Mouse (Mus musculus): Measurements from ENCODE around the gene Ube2q2.
A peak's percentile ranks its signal among the peaks of the same experiment; 100 is the strongest.
"Not testable (repeated sequence)": the region's sequence is repeated elsewhere in the genome, so short reads cannot be mapped to it uniquely, and the experiment has no call there.

The Ube2q2 gene

DNA sequence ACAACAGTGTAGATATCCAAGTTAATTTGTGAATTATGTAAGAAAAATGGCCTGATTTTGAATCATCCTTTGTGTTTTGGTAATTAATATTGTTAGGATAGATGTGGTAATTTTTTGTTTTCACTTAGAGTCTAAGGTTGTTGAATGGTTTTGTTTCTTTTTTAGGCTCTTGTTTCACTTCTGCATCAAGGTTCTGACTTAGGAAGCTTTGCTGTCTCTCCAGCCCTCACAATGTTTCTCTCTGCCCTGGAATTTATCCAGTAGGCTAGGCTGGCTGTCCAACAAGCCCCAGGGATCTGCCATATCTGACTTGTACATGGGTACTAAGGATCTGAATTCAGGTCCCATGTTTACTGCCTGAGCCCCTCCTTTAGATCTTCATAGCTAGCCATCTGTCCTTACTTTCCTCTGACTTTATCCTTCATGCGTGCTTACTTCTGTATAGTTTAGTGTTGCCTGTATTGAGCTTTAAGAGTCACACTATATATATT, 23.6 kb downstream of the Ube2q2 start:
- no peak for DNase-seq (ENCODE audit: low read depth, low spot score)

DNA sequence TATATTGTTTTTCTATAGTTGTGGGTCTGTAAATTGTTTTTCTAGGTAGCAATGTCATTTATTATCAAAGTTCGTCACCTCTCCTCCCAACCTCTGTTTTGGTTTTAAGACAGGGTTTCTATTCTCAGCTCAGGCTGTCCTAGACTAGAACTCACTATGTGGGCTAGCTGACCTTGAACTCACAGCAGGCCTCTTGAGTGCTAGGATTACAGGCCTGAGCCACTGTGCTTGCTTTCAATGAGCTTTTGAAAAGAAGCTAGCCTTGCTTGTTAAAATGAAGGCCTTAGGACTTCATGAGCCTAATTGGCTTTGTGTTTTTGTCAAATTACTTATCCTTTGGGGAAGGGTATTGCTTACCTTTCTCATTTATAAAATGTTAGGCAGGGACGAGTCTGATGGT, 25.6 kb downstream of the Ube2q2 start:
- DNase-seq (ENCODE audit: low read depth, low spot score), result no peak

DNA sequence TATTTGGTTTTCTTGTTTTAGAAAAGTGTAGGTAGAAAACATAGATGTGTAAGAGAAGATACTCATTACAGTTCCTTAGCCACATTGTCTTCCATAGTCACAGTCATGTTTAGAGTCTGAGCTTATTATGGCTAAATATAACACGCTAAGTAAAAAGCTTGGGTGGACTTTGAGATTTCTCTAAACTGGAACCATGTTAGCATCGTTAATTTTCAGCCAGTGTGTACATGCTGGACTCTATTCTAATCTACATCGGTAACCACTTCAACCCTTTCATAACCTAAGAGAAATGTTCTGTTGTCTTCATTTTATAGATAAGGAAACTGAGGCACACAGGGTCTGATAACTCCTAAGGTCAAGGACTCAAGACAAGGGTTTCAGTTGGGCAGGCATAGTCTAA, 47.2 kb downstream of the Ube2q2 start:
- DNase-seq (ENCODE audit: low read depth, low spot score), result no peak

DNA sequence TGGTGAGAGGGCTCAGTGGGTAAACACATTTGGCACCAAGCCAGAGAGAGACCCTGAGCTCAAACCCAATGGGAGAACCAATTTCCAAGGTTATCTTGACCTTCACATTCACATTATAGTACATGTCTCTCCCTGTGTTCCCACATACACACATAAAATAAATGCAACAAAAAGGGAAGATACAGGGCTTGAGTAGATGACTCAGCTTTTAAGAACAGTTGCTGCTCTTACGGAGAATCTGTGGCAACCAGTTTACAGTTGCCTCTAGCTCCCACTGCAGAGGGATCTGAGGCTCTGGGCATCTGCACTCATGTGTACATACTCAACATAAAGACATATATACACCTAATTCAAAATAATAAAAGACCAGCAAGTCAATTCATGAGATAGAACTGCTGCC, 49.6 kb downstream of the Ube2q2 start:
- no peak for DNase-seq (ENCODE audit: low read depth, low spot score)

DNA sequence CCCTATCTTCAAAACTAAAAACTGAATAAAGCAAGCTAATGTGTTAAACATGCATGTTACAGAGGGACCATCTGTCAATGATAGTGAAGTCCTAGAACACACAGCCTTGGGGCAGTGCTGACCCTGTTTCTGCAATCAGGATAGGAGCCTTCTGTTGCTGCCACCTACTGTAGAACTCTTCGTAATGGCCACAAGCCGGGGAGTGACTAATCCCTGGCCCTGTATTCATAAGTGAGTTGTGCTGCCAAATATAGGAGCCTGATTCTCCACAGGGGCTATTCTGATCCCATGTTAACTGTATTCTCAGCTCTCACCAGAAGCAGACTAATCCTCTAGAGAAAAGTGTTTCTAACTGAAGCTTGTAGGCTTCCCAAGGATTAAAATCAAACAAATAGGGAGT, 50.7 kb downstream of the Ube2q2 start:
- peak; percentile 26 for DNase-seq (ENCODE audit: low read depth, low spot score)

DNA sequence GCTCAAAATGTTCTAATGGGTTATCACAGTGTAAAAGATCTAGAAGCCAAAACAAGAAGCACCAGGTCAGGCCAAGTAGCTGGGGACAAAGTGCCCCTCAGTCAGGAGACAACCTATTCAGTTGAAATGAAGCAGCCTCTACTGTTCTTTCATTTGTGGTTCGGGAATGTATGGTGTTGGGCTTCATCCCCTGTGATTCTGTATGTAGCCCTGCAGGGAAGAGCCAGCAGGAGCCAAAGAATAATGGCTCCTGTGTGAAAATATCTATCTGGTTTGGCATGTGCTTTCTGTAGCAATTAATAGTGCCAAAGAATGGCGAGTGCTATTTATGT, 59.8 kb downstream of the Ube2q2 start:
- DNase-seq (ENCODE audit: low read depth, low spot score), result no peak

DNA sequence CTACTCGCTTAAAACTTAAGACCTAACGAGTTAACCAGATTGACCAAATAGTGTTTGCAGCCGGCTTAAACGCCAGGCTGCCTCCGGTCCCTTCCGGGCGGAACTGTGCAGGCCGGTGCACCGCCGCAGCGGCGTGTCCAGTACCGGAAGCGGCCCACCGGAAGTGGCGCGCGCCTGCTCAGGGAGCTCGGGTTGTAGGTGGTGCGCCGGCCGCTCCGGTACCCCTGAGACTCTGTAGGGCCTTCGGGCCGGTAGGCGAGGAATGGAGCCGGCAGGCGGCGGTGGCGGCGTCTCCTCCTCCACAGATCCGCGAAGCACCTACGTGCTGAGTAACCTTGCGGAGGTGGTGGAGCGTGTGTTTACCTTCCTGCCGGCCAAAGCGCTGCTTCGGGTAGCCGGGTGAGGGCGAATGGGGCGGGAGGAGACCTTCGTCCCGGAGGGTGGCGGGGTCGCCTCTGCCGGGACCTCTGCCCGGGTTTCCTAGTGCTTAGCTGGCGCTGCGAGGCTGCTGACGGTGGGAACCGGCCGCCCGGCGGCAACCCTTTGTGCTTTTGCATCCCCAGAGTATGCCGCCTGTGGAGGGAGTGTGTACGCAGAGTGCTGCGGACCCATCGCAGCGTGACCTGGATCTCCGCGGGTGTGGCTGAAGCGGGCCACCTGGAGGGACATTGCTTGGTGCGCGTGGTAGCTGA, 60.3 kb downstream of the Ube2q2 start, which contains the start of gene Fbxo22:
TSS of gene Fbxo22 (plus strand) at position 136 of the 692 bp plus-strand sequence.
- DNase-seq (ENCODE audit: low read depth, low spot score), result peak; percentile 75

DNA sequence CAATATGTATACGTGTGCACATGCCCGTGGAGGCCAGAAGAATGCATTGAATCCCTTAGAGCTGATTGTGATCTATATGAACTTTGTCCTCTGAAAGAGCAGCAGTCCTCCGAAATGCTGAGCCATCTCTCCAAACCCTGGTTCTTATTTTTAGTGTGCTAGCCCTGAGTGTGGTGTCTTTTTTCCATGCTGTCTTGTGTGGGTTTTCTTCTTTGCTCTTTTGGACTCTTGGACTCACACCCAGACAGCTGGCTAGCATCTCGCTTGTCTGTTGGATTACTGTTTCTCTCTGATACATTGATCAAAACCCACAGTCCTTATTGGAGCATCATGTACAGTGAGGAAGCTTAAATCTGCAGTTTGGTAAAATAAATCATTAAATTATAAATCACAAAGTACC, 63.0 kb downstream of the Ube2q2 start:
- DNase-seq (ENCODE audit: low read depth, low spot score), result no peak

DNA sequence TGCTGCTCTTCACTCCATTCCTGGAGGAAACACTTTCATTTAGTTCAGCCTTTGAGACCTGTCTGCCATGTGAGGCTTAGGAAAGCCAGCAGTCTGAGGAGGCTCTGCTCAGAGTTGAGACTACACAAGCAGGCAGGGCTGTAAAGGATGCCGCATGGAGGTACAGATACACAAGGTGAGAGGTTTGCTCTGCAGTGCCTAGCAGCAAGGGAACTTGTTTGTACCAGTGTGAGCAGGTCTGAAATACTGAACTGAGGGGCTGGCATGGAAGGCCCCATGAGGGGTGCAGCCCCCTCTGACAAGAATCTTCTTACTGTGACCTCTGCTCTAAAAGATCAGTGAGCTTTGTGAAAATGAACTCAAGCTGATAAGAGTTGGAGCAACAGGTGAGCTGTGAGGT, 64.7 kb downstream of the Ube2q2 start:
- no peak for DNase-seq (ENCODE audit: low read depth, low spot score)

DNA sequence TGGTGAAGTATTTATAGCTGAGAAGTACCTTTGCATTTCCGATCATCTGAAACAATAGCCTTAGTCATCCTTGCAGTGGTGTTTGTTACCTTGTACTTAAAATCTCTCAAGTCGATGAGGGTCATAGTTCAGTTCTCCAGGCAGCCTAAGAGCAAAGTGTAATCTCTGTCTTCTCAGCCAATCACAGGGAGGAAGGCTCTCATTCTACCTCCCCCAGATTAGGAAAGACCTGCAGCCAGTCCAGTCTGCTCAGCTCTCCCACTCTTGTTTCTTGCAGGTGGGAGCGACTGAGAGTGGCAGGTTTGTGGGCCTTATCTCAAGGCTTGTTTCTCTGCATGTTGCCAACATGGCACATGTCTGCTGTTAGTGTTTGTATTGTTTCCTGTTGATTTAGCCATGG, 66.4 kb downstream of the Ube2q2 start:
- DNase-seq (ENCODE audit: low read depth, low spot score), result no peak

DNA sequence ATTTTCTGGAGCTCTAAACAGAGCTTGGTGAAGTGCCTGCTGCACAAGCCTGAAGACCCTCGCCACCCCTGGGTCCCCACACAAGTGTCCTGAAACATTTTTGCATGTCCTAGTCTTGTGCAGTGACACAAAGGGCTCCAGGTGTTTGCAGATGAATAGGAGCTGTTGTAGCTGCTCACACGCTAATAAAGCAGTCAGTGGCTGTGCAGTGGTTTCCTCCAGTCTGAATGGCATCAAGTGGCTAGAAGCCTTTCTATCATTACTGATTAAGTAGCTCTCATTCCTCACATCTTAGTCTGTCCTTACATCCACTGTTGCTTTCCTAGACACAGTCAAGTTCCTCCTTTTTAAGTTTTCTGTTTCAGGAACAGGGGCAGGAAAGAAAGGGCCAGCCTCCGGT, 67.0 kb downstream of the Ube2q2 start:
- no peak for DNase-seq (ENCODE audit: low read depth, low spot score)

DNA sequence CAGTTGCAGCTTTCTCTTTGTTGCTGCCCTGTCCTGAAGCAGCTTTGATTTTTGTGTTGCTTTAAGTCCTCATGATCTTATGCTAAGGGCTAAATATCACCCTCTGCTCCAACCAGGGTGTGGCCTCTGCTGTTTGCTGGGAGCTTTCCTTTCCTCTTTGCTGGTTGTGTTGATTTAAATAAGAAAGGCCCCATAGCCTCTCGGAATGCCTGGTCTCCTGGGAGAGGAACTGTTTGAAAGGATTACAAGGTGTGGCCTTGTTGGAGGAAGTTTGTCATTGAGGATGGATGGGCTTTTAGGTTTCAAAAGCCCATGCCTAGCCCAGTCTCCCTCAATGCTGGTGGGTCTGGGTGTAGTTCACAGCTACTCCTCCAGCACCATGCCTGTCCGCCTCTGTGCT, 67.4 kb downstream of the Ube2q2 start:
- DNase-seq (ENCODE audit: low read depth, low spot score), result no peak

DNA sequence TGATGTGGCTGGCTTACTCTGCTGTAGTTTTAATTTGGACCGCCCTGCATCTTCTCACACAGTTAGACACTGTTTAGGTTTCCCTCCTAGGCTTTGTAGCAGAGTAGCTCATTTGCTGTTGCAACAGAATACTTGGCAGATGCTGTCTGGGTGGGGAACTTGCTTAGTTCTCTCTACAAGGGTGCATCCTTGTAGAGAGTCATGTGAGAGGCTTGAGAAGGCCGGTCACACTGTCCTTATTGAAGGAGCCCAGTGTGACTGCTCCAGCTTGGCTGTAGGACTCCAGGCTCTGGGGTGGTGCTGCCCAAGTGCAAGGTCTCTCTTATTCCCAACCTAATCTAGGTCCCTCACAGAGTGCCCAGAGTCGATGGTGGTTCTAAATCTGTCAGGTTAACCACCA, 68.7 kb downstream of the Ube2q2 start:
- no peak for DNase-seq (ENCODE audit: low read depth, low spot score)

DNA sequence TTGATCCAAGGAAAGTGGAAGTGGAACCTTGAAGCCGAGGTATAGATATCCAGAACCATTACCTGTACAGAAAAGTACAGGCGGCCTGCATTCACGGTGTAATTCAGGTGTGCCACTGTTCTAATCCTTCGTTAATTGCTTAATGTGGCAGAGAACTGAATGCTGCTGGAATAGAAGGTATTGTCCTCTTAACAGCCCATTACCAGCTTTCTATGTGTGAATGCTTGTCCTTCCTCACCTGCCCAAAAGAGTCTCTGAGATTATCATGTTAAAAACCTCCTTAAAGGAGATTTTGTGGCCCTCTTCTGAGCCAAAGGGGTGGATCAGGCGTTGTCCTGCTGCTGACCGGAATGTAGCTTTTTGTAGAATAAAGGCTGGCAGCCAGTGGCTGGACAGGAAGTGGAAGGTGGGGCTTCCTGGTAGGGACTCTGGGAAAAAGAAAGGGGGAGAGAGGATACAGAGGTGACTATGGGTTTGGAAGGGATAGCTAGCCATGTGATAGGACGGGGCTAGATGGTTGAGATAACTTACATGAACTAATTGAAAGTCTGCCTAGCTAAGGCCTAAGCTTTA, 76.6 kb downstream of the Ube2q2 start:
- no peak for DNase-seq (ENCODE audit: low read depth, low spot score)

DNA sequence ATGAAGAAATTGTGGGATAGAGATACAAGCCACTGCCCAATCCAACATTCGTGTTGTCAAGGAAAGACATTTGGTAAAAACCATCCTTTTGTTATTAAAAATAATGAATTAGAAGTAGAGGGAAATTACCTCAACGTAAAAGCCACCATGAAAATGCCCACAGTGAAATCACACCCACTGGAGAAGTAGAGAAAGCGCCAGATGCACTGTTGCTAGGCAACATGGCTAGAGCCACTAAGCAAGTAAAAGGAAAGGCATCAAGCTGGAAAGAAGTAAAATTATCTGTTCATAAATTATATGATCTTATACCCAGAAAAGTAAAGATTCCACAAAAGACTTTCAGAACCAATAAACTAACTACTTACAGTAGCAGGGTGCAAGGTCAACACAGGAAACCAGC, 77.6 kb downstream of the Ube2q2 start:
- DNase-seq (ENCODE audit: low read depth, low spot score), result no peak

DNA sequence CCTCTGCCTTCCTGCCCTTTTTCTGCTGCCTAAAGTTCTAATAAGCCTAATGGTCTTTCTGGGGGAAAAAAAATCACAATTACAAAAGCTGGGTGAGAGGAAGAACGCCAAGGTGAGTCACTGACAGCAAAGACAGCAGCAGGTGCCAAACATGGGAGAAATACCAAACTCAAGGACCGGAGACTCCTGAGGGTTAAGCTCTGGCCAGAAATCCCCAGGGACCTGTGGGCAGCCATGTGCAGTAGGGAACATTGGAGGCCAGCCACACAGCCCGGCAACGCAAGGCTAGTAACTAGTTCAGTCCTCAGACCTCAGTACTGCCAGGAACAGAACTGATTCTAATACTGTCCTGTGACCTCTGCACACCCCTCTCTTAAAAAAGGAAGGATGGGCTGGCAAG, 79.5 kb downstream of the Ube2q2 start:
- DNase-seq (ENCODE audit: low read depth, low spot score), result no peak

DNA sequence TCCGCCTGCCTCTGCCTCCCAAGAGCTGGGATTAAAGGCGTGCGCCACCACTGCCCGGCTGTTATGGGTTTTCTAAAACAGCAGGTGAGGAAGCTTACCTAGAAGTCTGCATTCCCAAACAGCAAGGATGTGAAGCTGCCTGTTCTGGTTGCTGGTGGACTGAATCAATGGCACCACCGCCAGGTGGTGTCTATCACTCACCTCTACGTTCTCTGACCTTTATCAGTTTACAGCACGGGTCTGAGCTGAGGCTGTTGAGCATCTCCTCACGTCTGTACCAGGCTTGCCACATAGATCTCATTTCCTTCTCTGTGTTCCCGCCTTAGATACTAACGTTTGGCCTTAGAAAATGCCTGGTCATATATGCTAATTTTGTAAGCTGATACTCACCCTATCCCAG, 80.4 kb downstream of the Ube2q2 start:
- no peak for DNase-seq (ENCODE audit: low read depth, low spot score)

DNA sequence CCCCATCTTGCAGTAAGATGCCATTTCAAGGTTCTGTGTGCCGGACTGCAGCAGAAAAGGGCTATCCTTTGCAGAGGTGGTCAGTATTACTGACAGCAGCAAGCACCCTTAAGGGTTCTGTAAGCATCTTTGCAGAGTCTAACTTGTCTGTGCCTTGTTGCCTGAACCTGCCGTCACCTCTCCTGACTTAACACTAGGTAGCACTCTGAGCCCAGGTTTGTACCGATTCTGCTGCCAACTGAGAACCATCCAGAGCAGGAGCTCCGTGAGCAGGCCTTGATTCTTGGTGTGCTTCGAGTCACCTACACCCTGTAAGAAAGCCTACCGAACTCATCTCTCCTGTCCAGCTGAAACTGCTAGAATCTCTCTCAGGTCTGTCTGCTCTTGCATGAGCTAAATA, 82.9 kb downstream of the Ube2q2 start:
- no peak for DNase-seq (ENCODE audit: low read depth, low spot score)

DNA sequence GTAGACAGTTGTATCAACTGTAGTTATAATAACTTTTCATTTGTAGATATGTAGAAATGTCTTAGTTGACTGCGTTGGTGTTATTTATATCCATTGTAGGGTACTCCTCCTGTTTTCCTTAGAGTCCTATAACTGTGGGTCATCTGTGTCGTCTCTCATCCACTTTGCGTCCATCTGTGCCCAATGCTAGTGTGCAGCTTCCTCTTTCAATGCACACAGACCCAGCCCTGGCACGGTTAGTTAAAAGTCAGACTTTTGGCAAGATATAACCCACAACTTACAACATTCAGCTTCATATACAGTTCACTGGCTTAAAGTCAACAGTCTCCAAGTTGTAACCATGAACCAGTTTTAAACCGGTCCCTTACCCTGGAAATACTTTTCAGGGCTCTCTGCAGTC, 83.5 kb downstream of the Ube2q2 start:
- DNase-seq (ENCODE audit: low read depth, low spot score), result no peak

DNA sequence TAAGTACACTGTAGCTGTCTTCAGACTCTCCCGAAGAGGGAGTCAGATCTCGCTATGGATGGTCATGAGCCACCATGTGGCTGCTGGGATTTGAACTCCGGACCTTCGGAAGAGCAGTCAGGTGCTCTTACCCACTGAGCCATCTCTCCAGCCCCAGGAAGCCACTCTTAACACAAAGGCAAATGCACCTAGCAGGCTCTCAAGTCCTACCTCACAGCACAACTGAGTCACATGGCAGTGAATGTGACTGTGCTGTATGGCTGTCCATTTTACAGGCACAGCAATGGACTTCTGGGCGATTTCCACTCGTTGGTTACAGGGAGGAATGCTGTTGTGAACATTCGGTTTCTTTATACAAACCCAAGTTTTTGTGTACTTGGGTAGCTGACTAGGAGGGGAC, 83.9 kb downstream of the Ube2q2 start:
- DNase-seq (ENCODE audit: low read depth, low spot score), result no peak

DNA sequence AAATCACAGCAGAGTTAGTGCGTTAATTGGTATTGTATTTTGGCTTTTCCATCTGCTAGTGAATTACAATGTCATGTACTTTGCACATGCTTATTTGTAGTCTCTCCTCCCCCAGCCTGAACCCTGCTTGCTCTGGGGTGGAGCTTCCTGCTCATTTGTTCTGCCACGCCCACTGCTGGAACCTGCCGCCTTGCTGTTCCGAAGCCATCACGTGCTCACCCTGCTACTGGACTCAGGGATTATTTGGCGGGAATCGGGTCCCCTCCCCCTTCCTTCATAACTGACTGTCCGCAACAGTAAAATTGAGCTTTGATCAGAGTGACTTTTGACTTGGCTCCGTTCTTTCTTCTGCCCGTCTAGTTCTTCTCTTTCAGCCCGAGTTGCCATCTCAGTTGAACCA, 84.4 kb downstream of the Ube2q2 start:
- DNase-seq (ENCODE audit: low read depth, low spot score), result not testable (repeated sequence)

DNA sequence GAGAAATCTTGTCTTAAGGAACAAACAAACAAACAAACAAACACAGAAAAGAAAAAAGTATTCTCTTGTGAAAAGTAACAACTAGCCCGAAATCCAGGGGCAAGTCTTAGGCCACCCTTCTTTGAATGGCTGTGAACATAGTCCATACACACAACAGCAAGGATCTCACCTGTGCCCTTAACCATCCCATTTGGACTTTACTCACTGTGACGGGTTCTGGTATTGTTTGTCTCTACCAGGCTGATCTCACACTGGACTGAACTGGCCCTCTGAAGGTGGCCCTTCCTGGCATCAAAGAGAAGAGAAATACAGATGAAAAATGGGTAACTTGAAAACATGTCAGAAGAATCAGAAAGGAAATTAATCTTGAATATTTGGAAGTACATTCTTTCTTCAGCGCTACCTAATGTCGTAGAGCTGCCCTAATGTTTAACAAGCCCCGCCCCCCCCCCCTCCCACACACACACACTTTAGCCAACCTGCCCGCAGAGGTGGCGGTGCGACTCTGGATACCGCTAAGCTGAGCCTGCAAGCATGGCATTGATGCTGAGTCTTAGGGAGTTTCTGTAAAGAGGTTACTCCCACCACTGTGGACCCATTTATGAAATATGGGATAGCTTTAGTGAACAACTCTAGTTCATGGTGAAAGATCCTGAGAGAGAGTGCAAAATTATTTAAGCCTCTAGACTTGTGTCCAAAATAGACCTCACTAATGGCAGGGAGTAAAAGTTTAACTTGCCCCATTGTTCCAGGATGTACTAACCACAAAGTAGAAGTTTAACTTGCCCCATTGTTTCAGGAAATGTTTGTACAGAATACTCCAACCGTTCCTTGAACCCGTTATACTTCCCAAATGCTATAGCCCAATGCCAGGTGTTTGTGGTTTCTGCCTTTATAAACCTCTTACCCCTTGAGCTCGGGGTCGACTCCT, 87.8 kb downstream of the Ube2q2 start:
- no peak for DNase-seq (ENCODE audit: low read depth, low spot score)

DNA sequence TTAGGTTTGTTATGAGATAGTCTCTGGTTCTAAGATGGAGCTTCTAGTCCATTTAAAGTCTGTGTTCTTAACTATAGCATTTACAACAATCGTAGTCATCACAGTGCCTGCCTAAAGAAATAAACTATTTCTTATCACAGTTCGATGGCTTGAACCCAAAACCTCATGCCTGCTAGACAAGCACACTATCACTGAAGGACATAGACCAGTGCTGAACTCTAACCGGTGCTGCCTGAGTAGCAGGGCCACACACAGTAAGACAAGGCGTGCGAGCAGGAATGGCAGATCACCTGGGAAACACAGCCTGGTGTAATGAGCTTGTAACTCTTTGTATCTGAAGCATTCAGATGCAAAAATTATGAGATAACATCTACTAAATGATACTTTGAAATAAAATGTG, 92.2 kb downstream of the Ube2q2 start:
- DNase-seq (ENCODE audit: low read depth, low spot score), result no peak
